In the genomic region with DNA sequence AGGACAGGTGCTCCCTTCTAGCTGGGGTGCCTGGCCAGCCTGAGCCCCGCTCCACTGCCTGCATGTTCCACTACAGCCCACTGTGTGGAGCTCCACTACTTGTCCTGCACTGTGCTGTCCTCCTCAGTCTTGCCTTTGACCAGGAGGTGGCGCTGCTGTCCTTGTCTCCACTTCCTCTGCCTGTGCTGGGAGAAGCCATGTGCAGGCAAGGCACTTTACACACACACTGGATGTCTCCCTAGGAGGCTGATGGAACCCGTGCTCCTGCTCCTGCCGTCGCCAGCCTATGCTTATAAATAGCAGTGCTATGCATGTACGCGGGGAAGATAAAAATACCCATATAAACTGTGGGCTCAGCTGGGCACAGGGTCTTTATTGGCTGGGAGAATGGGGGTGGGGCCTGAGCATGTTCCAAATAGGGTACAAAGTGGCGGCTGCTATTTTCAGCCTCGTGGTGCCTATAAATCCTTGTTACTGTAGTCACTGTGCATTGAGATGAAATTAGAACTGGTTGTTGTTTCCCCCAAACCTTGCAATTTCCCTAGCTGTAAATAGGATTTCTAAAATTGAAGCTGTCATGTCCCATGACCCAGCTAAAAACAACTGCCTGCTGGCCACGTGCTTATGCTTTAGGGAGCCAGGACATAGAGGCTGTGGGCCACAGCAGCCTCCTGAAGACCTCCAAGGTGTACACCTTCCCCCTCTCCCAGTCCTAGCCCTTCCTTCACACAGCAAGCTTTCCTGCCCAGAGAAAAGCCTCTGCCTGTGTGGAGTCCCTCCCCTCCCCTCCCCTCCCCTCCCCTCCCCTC, we compare ENCODE assay signal across 8 mouse cellular contexts. TPM values are rescaled to one million over a fixed set of nuclear protein-coding genes. Genes with fewer than 3 reads are reported as not detected.
DNase-seq lines count a peak whose midpoint lies in the region; ATAC-seq and TF ChIP-seq lines count a peak whose summit lies in the region.

No protein-coding gene starts in this region.

- TF ChIP-seq EP300 in lung, postnatal 0 days (IDR thresholded peaks at IDR 0.05): no peak

- H3K27ac ChIP-seq in hindbrain, embryonic 12.5 days: peak overlapping the region; percentile 31; the same call in 1 of the 2 replicates
- H3K27ac ChIP-seq in lung, postnatal 0 days (ENCODE audit: low read length): no peak overlapping the region

- peak; percentile 92 for DNase-seq in Muller cell, postnatal 12 days (ENCODE audit: inconsistent ontology term)
- DNase-seq in cerebellum, adult 9-11 months: peak; percentile 92
- peak; percentile 97 to 98 for DNase-seq in frontal cortex, postnatal 10 days (ENCODE audit: low spot score in 2 of 2)
- DNase-seq in layer of hippocampus, postnatal 10 days (ENCODE audit: low spot score in 2 of 2): peak; percentile 99
- DNase-seq in lung, postnatal 0 days (ENCODE audit: low spot score): peak; percentile 97
- DNase-seq in ovary, postnatal 10 days (ENCODE audit: low spot score): peak; percentile 91
- peak; percentile 95 for DNase-seq in thymus, postnatal 0 days (ENCODE audit: low spot score)

- H3K4me3 ChIP-seq in hindbrain, embryonic 12.5 days: no peak overlapping the region
- H3K4me3 ChIP-seq in lung, postnatal 0 days (ENCODE audit: low read depth, low read length): no peak overlapping the region

- H3K9me3 ChIP-seq in hindbrain, embryonic 12.5 days (replicated peaks): no peaks in the 10 kb centered on the region
- H3K9me3 ChIP-seq in lung, postnatal 0 days (ENCODE audit: low read length): no peaks in the 10 kb centered on the region

- TF ChIP-seq CTCF in lung, postnatal 0 days (IDR thresholded peaks at IDR 0.05): peak; percentile 100

- ATAC-seq in hindbrain, embryonic 12.5 days (ENCODE audit: low FRiP score): peak; percentile 97
- peak; percentile 98 for ATAC-seq in lung, postnatal 0 days

- H3K9ac ChIP-seq in hindbrain, embryonic 12.5 days: no peak overlapping the region
- no peak overlapping the region for H3K9ac ChIP-seq in lung, postnatal 0 days (replicated peaks; ENCODE audit: low read depth)

- H3K27me3 ChIP-seq in hindbrain, embryonic 12.5 days: no peaks in the 10 kb centered on the region
- H3K27me3 ChIP-seq in lung, postnatal 0 days (replicated peaks; ENCODE audit: insufficient read depth, low read length): no peaks in the 10 kb centered on the region

- no peak overlapping the region for H3K4me2 ChIP-seq in hindbrain, embryonic 12.5 days (replicated peaks)
- no peak overlapping the region for H3K4me2 ChIP-seq in lung, postnatal 0 days (replicated peaks; ENCODE audit: low read depth, low read length)

- H3K36me3 ChIP-seq in hindbrain, embryonic 12.5 days: peaks cover 70% of the 10 kb centered on the region
- peaks cover 13% of the 10 kb centered on the region; the same call in 1 of the 2 replicates for H3K36me3 ChIP-seq in lung, postnatal 0 days (ENCODE audit: insufficient read depth, low read length)

- peaks cover 5% of the 10 kb centered on the region; the same call in 1 of the 2 replicates for H3K4me1 ChIP-seq in hindbrain, embryonic 12.5 days
- no peaks in the 10 kb centered on the region; the same call in 1 of the 2 replicates for H3K4me1 ChIP-seq in lung, postnatal 0 days (ENCODE audit: insufficient read depth, low read depth, low read length)

- WGBS in hindbrain, embryonic 12.5 days: 26% methylated on average over 10 of the region's 10 CpGs
- WGBS in lung, postnatal 0 days: 16% methylated on average over 10 of the region's 10 CpGs

RNA-seq across cellular contexts. Expression of a gene that starts 11.1 kb away (rescaled TPM):
- 0.36 and 0.66 TPM in 2 replicates for polyA plus RNA-seq in hindbrain, embryonic 12.5 days (2016; fragmentation: Nextera tagmentation; extraction: Ambion mirVana)
- under 1 TPM in 1 of 2 experiments, not detected in 1; 0.41 TPM for total RNA-seq in layer of hippocampus, postnatal 10 days (2021)
- 0.07 and 0.13 TPM in 2 replicates for polyA plus RNA-seq in lung, postnatal 0 days (2015; fragmentation: Nextera tagmentation; extraction: Ambion mirVana)
- polyA plus RNA-seq in thymus, postnatal 0 days (2015; fragmentation: Nextera tagmentation; extraction: Ambion mirVana): not detected in 2 replicates

RNA-seq across cellular contexts. Expression of a gene that starts 14.2 kb away (rescaled TPM):
- polyA plus RNA-seq in hindbrain, embryonic 12.5 days (2016; fragmentation: Nextera tagmentation; extraction: Ambion mirVana): 1.0 TPM in 2 replicates
- total RNA-seq in layer of hippocampus, postnatal 10 days (2021): 1 to 10 TPM in 1 of 2 experiments, under 1 TPM in 1; 0.80 to 1.0 TPM
- 0.16 and 0.31 TPM in 2 replicates for polyA plus RNA-seq in lung, postnatal 0 days (2015; fragmentation: Nextera tagmentation; extraction: Ambion mirVana)
- 0.07 and 0.35 TPM in 2 replicates for polyA plus RNA-seq in thymus, postnatal 0 days (2015; fragmentation: Nextera tagmentation; extraction: Ambion mirVana)

RNA-seq across cellular contexts. Expression of a gene that starts 14.5 kb away (rescaled TPM):
- 67.1 and 72.6 TPM in 2 replicates for polyA plus RNA-seq in hindbrain, embryonic 12.5 days (2016; fragmentation: Nextera tagmentation; extraction: Ambion mirVana)
- 10 to 100 TPM; 53.0 to 55.1 TPM for total RNA-seq in layer of hippocampus, postnatal 10 days (2021)
- polyA plus RNA-seq in lung, postnatal 0 days (2015; fragmentation: Nextera tagmentation; extraction: Ambion mirVana): 22.0 and 22.2 TPM in 2 replicates
- 18.2 and 21.9 TPM in 2 replicates for polyA plus RNA-seq in thymus, postnatal 0 days (2015; fragmentation: Nextera tagmentation; extraction: Ambion mirVana)

RNA-seq across cellular contexts. Expression of a gene that starts 41.9 kb away (rescaled TPM):
- polyA plus RNA-seq in hindbrain, embryonic 12.5 days (2016; fragmentation: Nextera tagmentation; extraction: Ambion mirVana): 0.92 and 4.1 TPM in 2 replicates
- total RNA-seq in layer of hippocampus, postnatal 10 days (2021): 1 to 10 TPM; 2.8 to 4.8 TPM
- 1.4 and 2.7 TPM in 2 replicates for polyA plus RNA-seq in lung, postnatal 0 days (2015; fragmentation: Nextera tagmentation; extraction: Ambion mirVana)
- polyA plus RNA-seq in thymus, postnatal 0 days (2015; fragmentation: Nextera tagmentation; extraction: Ambion mirVana): 0.81 and 0.90 TPM in 2 replicates
